Mouse (Mus musculus) kidney, postnatal 14 days (tissue): ENCODE data around the gene Enc1.
"Not testable (repeated sequence)": the region's sequence is repeated elsewhere in the genome, so short reads cannot be mapped to it uniquely, and the experiment has no call there.

Experiments
- DNase-seq: peaks from one replicate; pipeline ENCODE4 v3.0.0; 2022; ENCODE audit warnings: mixed read lengths

The Enc1 gene

GRCm38 (mm10) chr13:97252469-97252868 lies 11.6 kb downstream of the Enc1 start:
- DNase-seq = no peak

GRCm38 (mm10) chr13:97253418-97253981 lies 12.6 kb downstream of the Enc1 start:
- DNase-seq = no peak

GRCm38 (mm10) chr13:97253994-97254393 lies 13.1 kb downstream of the Enc1 start:
- no peak for DNase-seq

- DNase-seq = no peak
These were observed 13.8 kb downstream of the Enc1 start for GRCm38 (mm10) chr13:97254564-97255164.

- no peak for DNase-seq
These were observed 15.3 kb downstream of the Enc1 start for GRCm38 (mm10) chr13:97255976-97256848.

- DNase-seq = no peak
These were observed 16.0 kb downstream of the Enc1 start for GRCm38 (mm10) chr13:97256849-97257379.

GRCm38 (mm10) chr13:97259271-97259670 lies 18.4 kb downstream of the Enc1 start:
- DNase-seq = no peak

- DNase-seq = no peak
These were observed 19.7 kb downstream of the Enc1 start for GRCm38 (mm10) chr13:97260456-97261180.

- no peak for DNase-seq
These were observed 20.6 kb downstream of the Enc1 start for GRCm38 (mm10) chr13:97261549-97261948.

GRCm38 (mm10) chr13:97262676-97263075 lies 21.8 kb downstream of the Enc1 start:
- no peak for DNase-seq

- not testable (repeated sequence) for DNase-seq
These were observed 24.6 kb downstream of the Enc1 start for GRCm38 (mm10) chr13:97265534-97265933.

GRCm38 (mm10) chr13:97270723-97271122 lies 29.8 kb downstream of the Enc1 start:
- no peak for DNase-seq

GRCm38 (mm10) chr13:97271641-97272040 lies 30.7 kb downstream of the Enc1 start:
- DNase-seq = no peak

GRCm38 (mm10) chr13:97274757-97275156 lies 33.9 kb downstream of the Enc1 start:
- no peak for DNase-seq

GRCm38 (mm10) chr13:97275482-97275881 lies 34.6 kb downstream of the Enc1 start:
- no peak for DNase-seq

- DNase-seq = no peak
These were observed 41.4 kb downstream of the Enc1 start for GRCm38 (mm10) chr13:97282051-97282910.

GRCm38 (mm10) chr13:97282911-97283281 lies 42.0 kb downstream of the Enc1 start:
- DNase-seq = no peak

GRCm38 (mm10) chr13:97287046-97287445 lies 46.1 kb downstream of the Enc1 start:
- no peak for DNase-seq

- no peak for DNase-seq
These were observed 49.8 kb downstream of the Enc1 start for GRCm38 (mm10) chr13:97290747-97291146.

GRCm38 (mm10) chr13:97291354-97291753 lies 50.4 kb downstream of the Enc1 start:
- DNase-seq = no peak

- no peak for DNase-seq
These were observed 51.1 kb downstream of the Enc1 start for GRCm38 (mm10) chr13:97292026-97292425.
